Mouse (Mus musculus): Measurements from ENCODE around the gene Asic4. TPM values are rescaled to one million over a fixed set of nuclear protein-coding genes. Genes with fewer than 3 reads are reported as not detected.

Gene Asic4
- polyA plus RNA-seq, 2 experiments: 0.03 TPM; not detected in 1

DNA sequence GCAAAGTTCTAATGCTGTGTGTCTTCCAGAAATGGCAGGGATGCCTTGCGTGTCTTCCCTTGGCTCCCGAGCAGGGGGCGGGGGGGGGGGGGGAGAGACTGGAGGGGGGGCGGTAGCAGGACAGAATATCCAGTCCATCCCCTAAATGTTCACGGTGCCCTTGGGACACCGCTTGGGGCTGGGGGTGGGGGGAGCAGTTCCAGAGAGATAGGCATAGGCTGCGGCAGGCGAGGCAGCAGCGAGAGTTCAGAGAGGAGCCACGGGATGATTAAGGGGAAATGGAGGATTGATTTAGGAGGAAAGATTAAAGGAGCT is 7.4 kb downstream of the Asic4 start:
- WGBS (ENCODE audit: insufficient replicate concordance): 4% methylated on average over 10 of the region's 10 CpGs
- no peak for ATAC-seq (ENCODE audit: insufficient read depth)
- no peak for DNase-seq (ENCODE audit: low read depth in 3 of 3, low spot score in 3 of 3)
- no peak overlapping the region for H3K9ac ChIP-seq (replicated peaks)
- no peak overlapping the region for H3K4me3 ChIP-seq (ENCODE audit: insufficient read depth in 1 of 2, low read depth in 2 of 2, low read length in 2 of 2)
- TF ChIP-seq CTCF (IDR thresholded peaks at IDR 0.05; ENCODE audit: low read depth) (no peak), EP300 (IDR thresholded peaks at IDR 0.05; ENCODE audit: low read depth) (no peak)
- no peaks in the 10 kb centered on the region for H3K36me3 ChIP-seq (replicated peaks; ENCODE audit: control insufficient read depth, insufficient read depth, low read depth)
- peaks cover 3 to 15% of the 10 kb centered on the region in 2 experiments; a peak in 3 of 4 replicates for H3K4me1 ChIP-seq (replicated peaks; ENCODE audit: control insufficient read depth in 2 of 2, insufficient read depth in 2 of 2, low read length in 1 of 2)
- H3K9me3 ChIP-seq (ENCODE audit: control insufficient read depth, low read length): no peaks in the 10 kb centered on the region
- peaks cover 70% of the 10 kb centered on the region for H3K27me3 ChIP-seq (ENCODE audit: control insufficient read depth, insufficient read depth, low read length)
- no peak overlapping the region for H3K27ac ChIP-seq
- H3K4me2 ChIP-seq (ENCODE audit: low read depth): peak overlapping the region; percentile 23; the same call in 1 of the 2 replicates

DNA sequence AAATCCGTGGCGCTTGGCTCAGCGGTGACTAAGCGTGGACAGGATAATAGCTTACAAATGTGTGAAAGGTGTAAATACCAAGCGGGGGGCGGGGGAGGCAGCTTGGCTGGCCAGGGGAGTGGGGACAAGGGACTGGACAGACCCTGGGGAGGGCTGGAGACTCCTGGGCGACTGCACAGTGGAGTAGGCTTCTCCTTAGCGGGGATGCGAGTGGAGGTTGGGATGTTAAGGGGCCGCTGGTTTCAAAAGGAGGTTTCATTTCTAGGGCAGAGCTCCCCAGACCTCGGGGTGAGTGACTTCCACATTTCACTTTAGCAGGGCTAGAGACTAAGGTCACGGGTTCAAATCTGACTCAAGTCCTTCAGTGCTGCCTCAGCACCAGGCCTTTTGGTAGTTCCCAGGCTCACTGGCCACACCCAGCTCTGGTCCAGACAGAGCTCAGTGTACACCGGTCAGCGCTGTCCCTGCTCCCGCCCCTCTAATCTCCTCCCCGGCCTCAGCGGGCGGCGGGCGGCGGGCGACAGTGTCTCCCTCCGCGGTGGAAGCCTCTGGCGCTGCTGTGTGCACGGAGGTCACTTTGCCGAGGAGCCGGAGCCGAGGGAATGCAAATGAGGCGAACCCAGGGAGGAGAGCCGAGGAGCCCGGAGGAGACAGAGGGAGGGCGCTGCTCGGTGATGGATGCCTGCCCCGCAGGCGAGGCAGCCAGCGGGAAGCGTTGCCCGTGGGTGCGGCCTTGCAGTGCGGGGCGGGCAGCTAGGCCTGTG is 8.0 kb downstream of the Asic4 start:
- ATAC-seq (ENCODE audit: insufficient read depth) (peak; percentile 20; the same call in 1 of the 2 replicates), DNase-seq (ENCODE audit: low read depth in 3 of 3, low spot score in 3 of 3) (no peak)
- H3K4me2 ChIP-seq (ENCODE audit: low read depth): peak overlapping the region; percentile 23
- H3K27me3 ChIP-seq (ENCODE audit: control insufficient read depth, insufficient read depth, low read length): peaks cover 64% of the 10 kb centered on the region
- TF ChIP-seq EP300 (IDR thresholded peaks at IDR 0.05; ENCODE audit: low read depth) (no peak), CTCF (IDR thresholded peaks at IDR 0.05; ENCODE audit: low read depth) (no peak)
- H3K4me3 ChIP-seq (ENCODE audit: insufficient read depth in 1 of 2, low read depth in 2 of 2, low read length in 2 of 2): peak overlapping the region; percentile 14 to 26
- no peaks in the 10 kb centered on the region for H3K36me3 ChIP-seq (replicated peaks; ENCODE audit: control insufficient read depth, insufficient read depth, low read depth)
- H3K4me1 ChIP-seq (replicated peaks; ENCODE audit: control insufficient read depth in 2 of 2, insufficient read depth in 2 of 2, low read length in 1 of 2): peaks cover 8 to 20% of the 10 kb centered on the region in 2 experiments
- H3K9me3 ChIP-seq (ENCODE audit: control insufficient read depth, low read length): no peaks in the 10 kb centered on the region
- no peak overlapping the region for H3K27ac ChIP-seq
- 4% methylated on average over 42 of the region's 42 CpGs for WGBS (ENCODE audit: insufficient replicate concordance)
- no peak overlapping the region for H3K9ac ChIP-seq (replicated peaks)

DNA sequence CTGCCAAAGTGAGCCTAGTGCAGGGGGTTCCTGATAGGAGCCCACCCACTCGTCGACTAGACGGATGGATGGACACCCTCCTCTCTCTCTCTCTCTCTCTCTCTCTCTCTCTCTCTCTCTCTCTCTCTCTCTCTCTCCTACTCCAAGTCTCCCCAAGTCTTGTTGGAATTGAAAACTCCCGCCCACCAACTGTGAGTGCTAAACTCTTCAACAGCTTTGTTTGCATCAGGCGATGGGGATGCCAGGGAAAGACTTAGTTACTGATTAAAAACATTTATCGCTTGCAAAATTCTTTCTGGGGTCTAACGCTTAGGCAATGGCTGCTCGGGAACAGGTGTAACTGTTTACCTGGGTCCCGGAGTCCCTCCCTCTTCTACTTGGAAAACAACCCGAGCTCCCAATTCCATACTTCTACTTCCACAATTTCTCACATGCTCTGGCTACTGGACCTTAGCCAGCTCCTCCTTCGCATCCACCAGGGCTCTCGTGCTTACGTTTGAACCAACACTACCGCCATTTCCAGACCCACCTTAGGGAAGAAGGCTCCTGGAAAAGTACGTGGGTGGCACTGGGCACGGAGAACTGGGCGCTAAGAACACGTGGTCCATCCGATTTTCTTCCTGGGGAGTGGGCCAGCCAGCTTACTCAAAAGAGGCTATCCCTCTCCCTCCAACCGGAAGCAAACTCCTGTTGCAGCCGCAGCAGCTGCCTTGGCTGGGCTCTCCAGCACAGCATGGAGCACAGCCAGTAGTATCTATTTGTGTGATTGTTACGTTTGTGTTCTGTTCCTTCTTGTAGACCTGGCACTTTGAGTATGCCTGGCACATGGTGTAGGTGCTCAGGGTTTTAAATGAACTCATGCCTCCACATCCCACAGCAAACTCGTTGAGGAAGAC is 8.8 kb downstream of the Asic4 start:
- 0 out of 4 replicates have a peak overlapping the region, but pooled peaks of 1 of the 2 experiments have one; percentile 14 for H3K4me3 ChIP-seq (ENCODE audit: insufficient read depth in 1 of 2, low read depth in 2 of 2, low read length in 2 of 2)
- no peak for DNase-seq (ENCODE audit: low read depth in 3 of 3, low spot score in 3 of 3)

DNA sequence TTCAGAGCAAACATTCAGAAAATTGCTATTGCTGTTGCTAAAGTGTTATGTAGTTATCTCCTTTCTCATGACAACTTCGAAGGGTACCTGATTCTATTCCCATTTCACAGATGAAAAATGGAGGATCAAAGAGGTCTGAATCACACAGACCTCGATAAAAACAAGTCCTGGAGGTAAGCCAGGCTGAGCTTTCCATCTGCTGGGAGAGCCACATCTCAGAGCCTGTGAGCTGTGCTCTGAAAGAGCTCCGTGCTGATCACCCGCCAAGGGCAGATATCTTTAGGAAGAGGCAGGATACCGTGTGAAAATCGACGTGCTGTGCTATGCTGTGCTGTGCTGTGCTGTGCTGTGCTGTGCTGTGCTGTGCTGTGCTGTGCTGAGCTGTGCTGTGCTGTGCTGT is 10.1 kb downstream of the Asic4 start:
- TF ChIP-seq CTCF (IDR thresholded peaks at IDR 0.05; ENCODE audit: low read depth): no peak
- TF ChIP-seq EP300 (IDR thresholded peaks at IDR 0.05; ENCODE audit: low read depth): no peak
- Histone ChIP-seq H3K9ac (replicated peaks) (no peak overlapping the region), H3K27ac (no peak overlapping the region), H3K4me2 (ENCODE audit: low read depth) (no peak overlapping the region), H3K9me3 (ENCODE audit: control insufficient read depth, low read length) (no peaks in the 10 kb centered on the region), H3K36me3 (replicated peaks; ENCODE audit: control insufficient read depth, insufficient read depth, low read depth) (no peaks in the 10 kb centered on the region), H3K4me1 (replicated peaks; ENCODE audit: control insufficient read depth in 2 of 2, insufficient read depth in 2 of 2, low read length in 1 of 2) (peaks cover 21 to 39% of the 10 kb centered on the region in 2 experiments), H3K27me3 (ENCODE audit: control insufficient read depth, insufficient read depth, low read length) (peaks cover 50% of the 10 kb centered on the region), H3K4me3 (ENCODE audit: insufficient read depth in 1 of 2, low read depth in 2 of 2, low read length in 2 of 2) (no peak overlapping the region)
- 50% methylated on average over 7 of the region's 7 CpGs for WGBS (ENCODE audit: insufficient replicate concordance)
- DNase-seq (ENCODE audit: low read depth in 3 of 3, low spot score in 3 of 3) (no peak), ATAC-seq (ENCODE audit: insufficient read depth) (no peak)

More for the DNA sequence above, 8.8 kb downstream of the Asic4 start:
- H3K4me1 ChIP-seq (replicated peaks; ENCODE audit: control insufficient read depth in 2 of 2, insufficient read depth in 2 of 2, low read length in 1 of 2): peaks cover 11 to 27% of the 10 kb centered on the region in 2 experiments
- H3K4me2 ChIP-seq (ENCODE audit: low read depth): peak overlapping the region; percentile 23
- 15% methylated on average over 23 of the region's 23 CpGs for WGBS (ENCODE audit: insufficient replicate concordance)
- no peaks in the 10 kb centered on the region for H3K9me3 ChIP-seq (ENCODE audit: control insufficient read depth, low read length)
- no peaks in the 10 kb centered on the region for H3K36me3 ChIP-seq (replicated peaks; ENCODE audit: control insufficient read depth, insufficient read depth, low read depth)
- TF ChIP-seq EP300 (IDR thresholded peaks at IDR 0.05; ENCODE audit: low read depth) (no peak), CTCF (IDR thresholded peaks at IDR 0.05; ENCODE audit: low read depth) (no peak)
- peaks cover 58% of the 10 kb centered on the region for H3K27me3 ChIP-seq (ENCODE audit: control insufficient read depth, insufficient read depth, low read length)
- ATAC-seq (ENCODE audit: insufficient read depth): no peak
- H3K9ac ChIP-seq (replicated peaks): no peak overlapping the region
- no peak overlapping the region for H3K27ac ChIP-seq

DNA sequence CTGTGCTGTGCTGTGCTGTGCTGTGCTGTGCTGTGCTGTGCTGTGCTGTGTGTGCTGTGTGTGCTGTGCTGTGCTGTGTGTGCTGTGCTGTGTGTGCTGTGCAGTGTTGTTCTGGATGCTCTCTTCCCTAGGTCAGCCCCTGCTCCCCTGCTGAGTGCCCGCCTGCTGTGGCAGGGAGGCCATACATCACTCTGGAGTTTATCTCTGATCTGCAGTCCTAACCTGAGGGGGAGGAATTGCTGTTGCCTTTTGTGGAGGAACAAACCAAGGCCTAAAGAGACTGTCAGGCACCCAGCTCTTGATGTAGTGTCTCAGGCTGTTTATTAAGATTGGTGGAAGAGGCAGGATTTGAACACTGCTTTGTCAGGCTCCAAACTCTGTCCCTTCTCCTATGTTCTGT is 12.4 kb downstream of the Asic4 start:
- peak overlapping the region; percentile 40; the same call in 1 of the 2 replicates for H3K9ac ChIP-seq (replicated peaks)
- peak; percentile 74 for ATAC-seq (ENCODE audit: insufficient read depth)

More for the DNA sequence above, 12.4 kb downstream of the Asic4 start:
- peaks cover 18 to 38% of the 10 kb centered on the region in 2 experiments for H3K4me1 ChIP-seq (replicated peaks; ENCODE audit: control insufficient read depth in 2 of 2, insufficient read depth in 2 of 2, low read length in 1 of 2)
- peaks cover 32% of the 10 kb centered on the region for H3K27me3 ChIP-seq (ENCODE audit: control insufficient read depth, insufficient read depth, low read length)
- peak overlapping the region; percentile 77 for H3K27ac ChIP-seq
- DNase-seq (ENCODE audit: low read depth in 3 of 3, low spot score in 3 of 3): peak in 2 of 3 experiments; percentile 41
- H3K4me2 ChIP-seq (ENCODE audit: low read depth): peak overlapping the region; percentile 56; the same call in 1 of the 2 replicates
- TF ChIP-seq CTCF (IDR thresholded peaks at IDR 0.05; ENCODE audit: low read depth) (no peak), EP300 (IDR thresholded peaks at IDR 0.05; ENCODE audit: low read depth) (peak; percentile 60)
- no peaks in the 10 kb centered on the region for H3K9me3 ChIP-seq (ENCODE audit: control insufficient read depth, low read length)
- no peak overlapping the region for H3K4me3 ChIP-seq (ENCODE audit: insufficient read depth in 1 of 2, low read depth in 2 of 2, low read length in 2 of 2)
- WGBS (ENCODE audit: insufficient replicate concordance): 0% methylated on average over 1 of the region's 1 CpGs
- H3K36me3 ChIP-seq (replicated peaks; ENCODE audit: control insufficient read depth, insufficient read depth, low read depth): no peaks in the 10 kb centered on the region

Data from liver, embryonic 14.5 days (tissue).